Mouse (Mus musculus): ENCODE measurements around the gene Appl1. TPM values are rescaled to one million over a fixed set of nuclear protein-coding genes. Genes with fewer than 3 reads are reported as not detected.

Appl1 gene
- total and polyA plus RNA-seq, 3 experiments, result 2.5 to 4.5 TPM; not detected in 1

DNA sequence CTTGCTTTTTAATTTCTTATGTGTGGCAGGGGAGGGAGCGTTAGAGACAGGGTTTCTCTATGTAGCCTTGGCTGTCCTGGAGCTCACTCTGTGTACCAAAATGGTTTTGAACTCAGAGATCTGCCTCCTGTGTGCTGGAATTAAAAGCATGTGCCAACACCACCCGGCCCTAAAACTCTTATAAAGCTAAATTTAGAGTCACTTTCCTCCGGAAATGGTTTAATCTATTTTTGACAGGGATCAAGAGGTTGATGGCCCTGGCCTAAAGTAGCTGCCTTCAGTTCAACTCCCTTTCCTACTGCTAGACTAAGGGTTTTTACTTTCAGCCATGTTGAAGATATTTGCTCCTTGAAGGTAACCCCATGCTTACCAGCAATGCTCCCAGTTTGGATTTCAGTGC, 22.4 kb upstream of the Appl1 start:
- peaks cover 4 to 6% of the 10 kb centered on the region in 2 experiments for H3K27me3 ChIP-seq (ENCODE audit: control insufficient read depth in 1 of 2, insufficient read depth in 2 of 2, low read length in 2 of 2)
- TF ChIP-seq MAX (IDR thresholded peaks at IDR 0.05; ENCODE audit: low read length) (no peak), RAD21 (IDR thresholded peaks at IDR 0.05; ENCODE audit: low read depth, low read length) (no peak), MYB (IDR thresholded peaks at IDR 0.05; ENCODE audit: low read depth, low read length) (no peak)
- peaks cover 0 to 6% of the 10 kb centered on the region in 2 experiments; a peak in 2 of 4 replicates for H3K4me1 ChIP-seq (ENCODE audit: control insufficient read depth in 1 of 2, insufficient read depth in 2 of 2, low read length in 2 of 2)
- H3K4me3 ChIP-seq (ENCODE audit: control insufficient read depth in 1 of 2, insufficient read depth in 1 of 2, low read depth in 2 of 2, low read length in 2 of 2), result no peak overlapping the region
- no peaks in the 10 kb centered on the region for H3K79me2 ChIP-seq (ENCODE audit: control insufficient read depth, insufficient read depth, low read length, poor library complexity)
- no peak overlapping the region for H3K27ac ChIP-seq (ENCODE audit: control insufficient read depth, low read depth, low read length)
- no peaks in the 10 kb centered on the region; a peak in 1 of 4 replicates for H3K36me3 ChIP-seq (ENCODE audit: control insufficient read depth in 1 of 2, insufficient read depth in 2 of 2, low read length in 2 of 2)
- no peak for DNase-seq (ENCODE audit: low read depth, low spot score)
- no peak overlapping the region for H3K9ac ChIP-seq (ENCODE audit: control insufficient read depth, low read depth, low read length, poor library complexity, severe bottlenecking)
- no peaks in the 10 kb centered on the region for H3K9me3 ChIP-seq (replicated peaks; ENCODE audit: insufficient read depth, low read length)

DNA sequence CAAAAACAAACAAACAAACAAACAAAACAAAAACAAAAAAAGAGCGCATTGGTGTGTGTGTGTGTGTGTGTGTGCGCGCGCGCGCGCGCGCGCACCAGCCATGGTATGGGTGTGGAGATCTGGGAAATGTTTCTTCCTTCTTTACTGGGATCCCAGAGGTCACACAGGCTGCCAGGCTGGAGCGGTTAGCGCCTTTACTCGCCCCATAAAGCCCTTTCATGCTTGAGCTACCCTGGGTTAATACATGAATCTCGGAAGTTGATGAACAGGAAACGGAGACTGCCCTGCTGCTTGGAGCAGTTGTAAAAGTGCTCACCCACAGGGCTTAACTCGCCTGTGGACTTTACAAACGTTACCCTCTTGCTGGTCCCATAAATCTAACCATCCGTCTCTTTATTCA, 20.6 kb upstream of the Appl1 start:
- no peaks in the 10 kb centered on the region for H3K79me2 ChIP-seq (ENCODE audit: control insufficient read depth, insufficient read depth, low read length, poor library complexity)
- peaks cover 0 to 6% of the 10 kb centered on the region in 2 experiments; a peak in 2 of 4 replicates for H3K4me1 ChIP-seq (ENCODE audit: control insufficient read depth in 1 of 2, insufficient read depth in 2 of 2, low read length in 2 of 2)
- H3K27ac ChIP-seq (ENCODE audit: control insufficient read depth, low read depth, low read length), result no peak overlapping the region
- H3K27me3 ChIP-seq (ENCODE audit: control insufficient read depth in 1 of 2, insufficient read depth in 2 of 2, low read length in 2 of 2), result peaks cover 4% of the 10 kb centered on the region in 2 experiments
- no peak for TF ChIP-seq SMC3 (IDR thresholded peaks at IDR 0.05; ENCODE audit: low read depth, low read length)
- no peak for TF ChIP-seq UBTF (IDR thresholded peaks at IDR 0.05; ENCODE audit: borderline replicate concordance, insufficient read depth, low read depth, low read length)
- no peak for TF ChIP-seq EP300 (IDR thresholded peaks at IDR 0.05; ENCODE audit: low read depth in 1 of 2, low read length in 2 of 2)
- no peak for TF ChIP-seq MYC (IDR thresholded peaks at IDR 0.05; ENCODE audit: low read depth, low read length)
- no peak for TF ChIP-seq POLR2A (IDR thresholded peaks at IDR 0.05; ENCODE audit: control insufficient read depth in 1 of 2, insufficient read depth in 1 of 2, low read depth in 1 of 2, low read length in 2 of 2, poor library complexity in 1 of 2)
- H3K4me3 ChIP-seq (ENCODE audit: control insufficient read depth in 1 of 2, insufficient read depth in 1 of 2, low read depth in 2 of 2, low read length in 2 of 2), result no peak overlapping the region
- H3K9ac ChIP-seq (ENCODE audit: control insufficient read depth, low read depth, low read length, poor library complexity, severe bottlenecking), result no peak overlapping the region
- no peaks in the 10 kb centered on the region; a peak in 1 of 4 replicates for H3K36me3 ChIP-seq (ENCODE audit: control insufficient read depth in 1 of 2, insufficient read depth in 2 of 2, low read length in 2 of 2)
- no peaks in the 10 kb centered on the region for H3K9me3 ChIP-seq (replicated peaks; ENCODE audit: insufficient read depth, low read length)
- no peak for DNase-seq (ENCODE audit: low read depth, low spot score)

DNA sequence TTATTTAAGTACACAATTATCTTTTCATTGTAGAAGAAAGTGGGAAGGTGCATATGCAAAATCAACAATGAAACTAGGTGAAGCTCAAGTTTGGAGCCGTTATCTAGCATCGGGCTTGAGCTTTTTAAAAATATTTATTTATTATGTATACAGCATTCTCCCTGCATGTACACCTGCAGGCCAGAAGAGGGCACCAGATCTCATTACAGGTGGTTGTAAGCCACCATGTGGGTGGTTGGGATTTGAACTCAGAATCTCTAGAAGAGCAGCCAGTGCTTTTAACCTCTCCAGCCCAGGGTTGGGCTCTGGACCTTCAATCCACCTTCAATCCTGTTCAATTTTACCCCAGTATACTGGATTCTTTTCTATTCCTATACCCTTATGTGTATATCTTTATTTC, 17.7 kb upstream of the Appl1 start:
- Histone ChIP-seq H3K27me3 (ENCODE audit: control insufficient read depth in 1 of 2, insufficient read depth in 2 of 2, low read length in 2 of 2) (peaks cover 4% of the 10 kb centered on the region in 2 experiments), H3K4me1 (ENCODE audit: control insufficient read depth in 1 of 2, insufficient read depth in 2 of 2, low read length in 2 of 2) (no peaks in the 10 kb centered on the region), H3K36me3 (ENCODE audit: control insufficient read depth in 1 of 2, insufficient read depth in 2 of 2, low read length in 2 of 2) (no peaks in the 10 kb centered on the region), H3K27ac (ENCODE audit: control insufficient read depth, low read depth, low read length) (no peak overlapping the region), H3K9me3 (replicated peaks; ENCODE audit: insufficient read depth, low read length) (no peaks in the 10 kb centered on the region), H3K9ac (ENCODE audit: control insufficient read depth, low read depth, low read length, poor library complexity, severe bottlenecking) (no peak overlapping the region), H3K79me2 (ENCODE audit: control insufficient read depth, insufficient read depth, low read length, poor library complexity) (no peaks in the 10 kb centered on the region), H3K4me3 (ENCODE audit: control insufficient read depth in 1 of 2, insufficient read depth in 1 of 2, low read depth in 2 of 2, low read length in 2 of 2) (no peak overlapping the region)
- peak; percentile 31 for TF ChIP-seq RAD21 (IDR thresholded peaks at IDR 0.05; ENCODE audit: low read depth, low read length)
- TF ChIP-seq POLR2A (IDR thresholded peaks at IDR 0.05; ENCODE audit: control insufficient read depth in 1 of 2, insufficient read depth in 1 of 2, low read depth in 1 of 2, low read length in 2 of 2, poor library complexity in 1 of 2), result no peak
- no peak for TF ChIP-seq MAX (IDR thresholded peaks at IDR 0.05; ENCODE audit: low read length)
- 0 out of 2 replicates have a peak, but pooled peaks have one; percentile 43 for TF ChIP-seq MYC (IDR thresholded peaks at IDR 0.05; ENCODE audit: low read depth, low read length)
- TF ChIP-seq CTCF (IDR thresholded peaks at IDR 0.05 in 2 of 3, conservative IDR thresholded peaks at IDR 0.05 in 1 of 3; ENCODE audit: control insufficient read depth in 1 of 3, insufficient read depth in 1 of 3, low read depth in 2 of 3, low read length in 3 of 3, poor library complexity in 1 of 3, severe bottlenecking in 1 of 3), result peak; percentile 27 to 62 (median 62); a peak in 5 of 6 replicates
- 0 out of 2 replicates have a peak, but pooled peaks have one; percentile 26 for TF ChIP-seq ZC3H11A (IDR thresholded peaks at IDR 0.05; ENCODE audit: low read depth, low read length)
- no peak for TF ChIP-seq KAT2A (conservative IDR thresholded peaks at IDR 0.05; ENCODE audit: low read depth, low read length)
- no peak for TF ChIP-seq E2F4 (IDR thresholded peaks at IDR 0.05; ENCODE audit: borderline replicate concordance, low read depth, low read length)
- peak; percentile 64 for TF ChIP-seq SMC3 (IDR thresholded peaks at IDR 0.05; ENCODE audit: low read depth, low read length)
- DNase-seq (ENCODE audit: low read depth, low spot score), result peak; percentile 63

Measured in MEL (cell line).